Mouse (Mus musculus) hindbrain, embryonic 11.5 days (tissue): ENCODE results near the gene 4930505A04Rik. TPM values are rescaled to one million over a fixed set of nuclear protein-coding genes. Genes with fewer than 3 reads are reported as not detected.

Experiments
- ATAC-seq: fragments of 200-750 bp; cut with Nextera tagmentation; 2 replicates; pipeline ENCODE4 v1.8.0; 2017; ENCODE audit warnings: mild to moderate bottlenecking, moderate TSS enrichment, moderate library complexity; ENCODE audit not compliant: low FRiP score
- DNase-seq: peaks from one replicate; pipeline ENCODE4 v3.0.0-alpha.2; 2015; ENCODE audit warnings: low spot score
- H3K27ac ChIP-seq: fragments of 300-500 bp; sonication (generic); 2 replicates; pipeline ENCODE4 v1.5.1; 2014; ENCODE audit warnings: mild to moderate bottlenecking, low read depth, low read length
- H3K27me3 ChIP-seq: fragments of 300-500 bp; sonication (generic); 2 replicates; pipeline ENCODE4 v1.6.1; 2014; ENCODE audit warnings: mild to moderate bottlenecking, low read length, moderate library complexity, mixed read lengths; ENCODE audit not compliant: control insufficient read depth, insufficient read depth
- H3K36me3 ChIP-seq: fragments of 300-500 bp; sonication (generic); 2 replicates; pipeline ENCODE4 v1.6.1; 2014; ENCODE audit warnings: mild to moderate bottlenecking, low read length, moderate library complexity, mixed read lengths; ENCODE audit not compliant: control insufficient read depth, insufficient read depth
- H3K4me1 ChIP-seq: fragments of 300-500 bp; sonication (generic); replicated peaks from 2 replicates; pipeline ENCODE4 v1.6.1; 2014; ENCODE audit warnings: low read length, mixed read lengths; ENCODE audit not compliant: control insufficient read depth, insufficient read depth
- H3K4me2 ChIP-seq: fragments of 300-500 bp; sonication (generic); replicated peaks from 2 replicates; pipeline ENCODE4 v1.6.1; 2014; ENCODE audit warnings: mild to moderate bottlenecking, low read depth, low read length
- H3K4me3 ChIP-seq: fragments of 300-500 bp; sonication (generic); 2 replicates; pipeline ENCODE4 v1.5.1; 2014; ENCODE audit warnings: low read depth, low read length
- H3K9ac ChIP-seq: fragments of 300-500 bp; sonication (generic); 2 replicates; pipeline ENCODE4 v1.6.1; 2014; ENCODE audit warnings: low read depth, low read length
- H3K9me3 ChIP-seq: fragments of 300-500 bp; sonication (generic); 2 replicates; pipeline ENCODE4 v1.6.1; 2016; ENCODE audit warnings: low read length; ENCODE audit not compliant: control insufficient read depth
- WGBS: fragments of 180-500 bp; shearing (Covaris S2); extraction: QIAGEN DNeasy Blood & Tissue Kit; methylation state at CpG from one replicate; pipeline ENCODE4 v1.1.7; 2014; 5-methylcytosine and 5-hydroxymethylcytosine counted together
- polyA plus RNA-seq: library from polyadenylated mRNA; unstranded; fragments of >200 nt; fragmentation: Nextera tagmentation; extraction: Ambion mirVana; gene quantifications from 2 replicates; pipeline ENCODE4 v1.2.1, GENCODE M21; 2014

4930505A04Rik gene
- polyA plus RNA-seq, 1 experiment from 2014 or later = not detected

- no peak overlapping the region for H3K27ac ChIP-seq
- H3K4me3 ChIP-seq = no peak overlapping the region
- no peaks in the 10 kb centered on the region for H3K9me3 ChIP-seq
- H3K27me3 ChIP-seq = no peaks in the 10 kb centered on the region
- H3K4me2 ChIP-seq = no peak overlapping the region
- no peaks in the 10 kb centered on the region for H3K36me3 ChIP-seq
- no peak overlapping the region for H3K9ac ChIP-seq
- no peaks in the 10 kb centered on the region for H3K4me1 ChIP-seq
- DNase-seq (no peak), ATAC-seq (no peak)
- 42% methylated on average over 4 of the region's 4 CpGs for WGBS
Observed at GRCm38 (mm10) chr11:30404619-30405200, 66.9 kb downstream of the 4930505A04Rik start.

DNA sequence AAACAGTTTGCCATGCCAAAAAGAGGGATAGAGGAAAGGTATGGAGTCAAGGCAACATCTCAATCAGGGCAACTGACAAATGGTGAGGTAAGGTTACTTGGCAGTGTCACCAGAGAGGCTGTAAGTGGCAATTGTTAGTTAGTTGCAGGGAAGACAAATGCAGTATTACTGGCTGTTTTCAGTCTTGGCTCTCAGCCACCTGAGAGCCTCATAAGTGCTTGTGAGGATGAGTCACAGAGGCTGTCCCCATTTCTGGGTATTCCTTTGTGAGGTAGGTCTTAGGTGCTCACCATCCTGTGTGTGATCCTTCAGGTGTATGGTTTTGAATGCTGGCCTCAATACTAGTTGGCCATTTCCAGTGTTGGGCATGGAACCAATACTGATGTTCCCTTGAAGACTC, 77.3 kb downstream of the 4930505A04Rik start:
- Histone ChIP-seq H3K27ac (no peak overlapping the region), H3K4me1 (no peaks in the 10 kb centered on the region), H3K4me3 (no peak overlapping the region), H3K36me3 (no peaks in the 10 kb centered on the region), H3K9me3 (no peaks in the 10 kb centered on the region), H3K27me3 (no peaks in the 10 kb centered on the region), H3K4me2 (no peak overlapping the region), H3K9ac (no peak overlapping the region)
- DNase-seq = no peak
- ATAC-seq = no peak

- Histone ChIP-seq H3K4me3 (no peak overlapping the region), H3K27me3 (no peaks in the 10 kb centered on the region), H3K9ac (no peak overlapping the region), H3K27ac (no peak overlapping the region), H3K4me1 (no peaks in the 10 kb centered on the region), H3K4me2 (no peak overlapping the region), H3K9me3 (no peaks in the 10 kb centered on the region), H3K36me3 (no peaks in the 10 kb centered on the region)
- DNase-seq = no peak
- ATAC-seq = no peak
Observed at GRCm38 (mm10) chr11:30383076-30383475, 88.6 kb downstream of the 4930505A04Rik start.

Other genes starting within 250 kb of the 4930505A04Rik start
- 96.0 and 106 TPM in 2 replicates for gene Sptbn1, start 203.7 kb downstream of the 4930505A04Rik start, polyA plus RNA-seq
- gene Acyp2, start 177.8 kb upstream of the 4930505A04Rik start, polyA plus RNA-seq = 12.4 and 14.6 TPM in 2 replicates